In the genomic region with DNA sequence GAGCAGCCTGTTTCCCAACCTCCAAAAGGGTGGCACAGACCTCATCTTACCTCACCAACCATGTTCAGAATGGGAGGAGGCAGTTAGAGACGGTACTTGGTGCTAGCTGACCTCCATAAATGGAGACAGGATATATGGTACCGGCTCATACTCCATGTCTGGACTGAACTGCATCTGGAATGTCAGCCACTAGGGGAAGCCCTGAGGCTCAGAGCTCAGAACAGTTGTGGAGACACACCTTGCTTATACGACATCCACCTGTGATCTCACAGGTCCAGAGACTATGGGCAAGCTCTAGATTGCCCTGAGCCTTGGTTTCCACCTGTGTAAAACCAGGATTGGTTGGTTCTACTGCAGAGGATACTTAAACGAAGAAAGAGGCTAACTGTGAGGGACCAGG, we compare ENCODE assay signal across 17 mouse cellular contexts.
DNase-seq lines count a peak whose midpoint lies in the region; ATAC-seq and TF ChIP-seq lines count a peak whose summit lies in the region.
"Had no signal": no experiment of that assay in that cellular context is flagged by ENCODE, and none has a peak within 500 bp of the region (broad histone marks: within the 10 kb centered on the region; RNA-seq: fewer than 3 reads in every experiment).

No protein-coding gene starts in this region.

- H3K9ac ChIP-seq in heart, postnatal 0 days (replicated peaks; ENCODE audit: low read depth, low read length) = no peak overlapping the region
- H3K9ac ChIP-seq in liver, embryonic 14.5 days (replicated peaks) = no peak overlapping the region
- H3K9ac ChIP-seq in intestine, postnatal 0 days (ENCODE audit: low read depth, low read length) = no peak overlapping the region
- H3K9ac ChIP-seq: embryonic facial prominence, embryonic 13.5 days; hindbrain, embryonic 14.5 days had no signal

- no peak overlapping the region for H3K27ac ChIP-seq in heart, postnatal 0 days (ENCODE audit: low read depth)
- H3K27ac ChIP-seq in liver, embryonic 14.5 days = no peak overlapping the region
- H3K27ac ChIP-seq in intestine, postnatal 0 days (ENCODE audit: low read depth, low read length) = no peak overlapping the region
- no peak overlapping the region for H3K27ac ChIP-seq in thymus, adult 2 months (ENCODE audit: control insufficient read depth, insufficient read depth, low read length)
- H3K27ac ChIP-seq: embryonic facial prominence, embryonic 13.5 days; hindbrain, embryonic 14.5 days had no signal

- no peaks in the 10 kb centered on the region for H3K9me3 ChIP-seq in heart, postnatal 0 days (replicated peaks; ENCODE audit: control insufficient read depth, low read length)
- H3K9me3 ChIP-seq in liver, embryonic 14.5 days (ENCODE audit: control insufficient read depth, low read length) = no peaks in the 10 kb centered on the region
- no peaks in the 10 kb centered on the region for H3K9me3 ChIP-seq in intestine, postnatal 0 days (ENCODE audit: control insufficient read depth)
- H3K9me3 ChIP-seq: embryonic facial prominence, embryonic 13.5 days; limb, embryonic 10.5 days had no signal

- TF ChIP-seq POLR2A in thymus, adult 2 months (IDR thresholded peaks at IDR 0.05; ENCODE audit: control insufficient read depth, extremely low read depth, insufficient read depth, low read length, poor library complexity) = no peak

- no peak for ATAC-seq in heart, postnatal 0 days (ENCODE audit: insufficient read depth, low read depth)
- no peak for ATAC-seq in liver, embryonic 14.5 days (ENCODE audit: insufficient read depth)
- ATAC-seq in intestine, postnatal 0 days = peak; percentile 38; the same call in 1 of the 2 replicates

- H3K27me3 ChIP-seq in heart, postnatal 0 days (ENCODE audit: control insufficient read depth, insufficient read depth, low read length) = 0 out of 2 replicates have a peak, but pooled peaks cover 4% of the 10 kb centered on the region
- no peaks in the 10 kb centered on the region for H3K27me3 ChIP-seq in liver, embryonic 14.5 days (ENCODE audit: control insufficient read depth, insufficient read depth, low read length)
- H3K27me3 ChIP-seq in intestine, postnatal 0 days (replicated peaks; ENCODE audit: control insufficient read depth, insufficient read depth, low read length) = 0 out of 2 replicates have a peak, but pooled peaks cover 7% of the 10 kb centered on the region
- no peaks in the 10 kb centered on the region for H3K27me3 ChIP-seq in thymus, adult 2 months (ENCODE audit: control insufficient read depth, insufficient read depth, low read length)

- 55% methylated on average over 4 of the region's 4 CpGs for WGBS in heart, postnatal 0 days
- 51% methylated on average over 4 of the region's 4 CpGs for WGBS in liver, embryonic 14.5 days (ENCODE audit: insufficient replicate concordance)
- 56% methylated on average over 4 of the region's 4 CpGs for WGBS in intestine, postnatal 0 days
- 64% methylated on average over 4 of the region's 4 CpGs for WGBS in thymus, adult 2 months

- DNase-seq in heart, postnatal 0 days (ENCODE audit: low spot score) = no peak
- no peak for DNase-seq in heart, adult 18-20 months
- DNase-seq in liver, embryonic 14.5 days (ENCODE audit: low read depth in 3 of 3, low spot score in 3 of 3) = no peak
- DNase-seq in liver (no peak), R1 (ENCODE audit: low read depth, low spot score) (peak; percentile 30)
- DNase-seq in thymus, adult 2 months = no peak
- DNase-seq: adrenal gland, adult 2 months; heart, adult 11 months; heart, postnatal 14 days; kidney, adult 9 months; midbrain, embryonic 14.5 days; right cerebral cortex, adult 18-20 months; thymus, adult 18-20 months had no signal

- H3K4me1 ChIP-seq in heart, postnatal 0 days (ENCODE audit: control insufficient read depth, insufficient read depth) = 0 out of 2 replicates have a peak, but pooled peaks cover 6% of the 10 kb centered on the region
- no peaks in the 10 kb centered on the region for H3K4me1 ChIP-seq in liver, embryonic 14.5 days (replicated peaks; ENCODE audit: control insufficient read depth in 2 of 2, insufficient read depth in 2 of 2, low read length in 1 of 2)
- H3K4me1 ChIP-seq in intestine, postnatal 0 days (replicated peaks; ENCODE audit: control insufficient read depth, insufficient read depth, low read length) = peaks cover 10% of the 10 kb centered on the region; the same call in 1 of the 2 replicates
- H3K4me1 ChIP-seq in thymus, adult 2 months (replicated peaks; ENCODE audit: control insufficient read depth, insufficient read depth, low read length) = no peaks in the 10 kb centered on the region

- TF ChIP-seq CTCF in heart, postnatal 0 days (IDR thresholded peaks at IDR 0.05; ENCODE audit: low read depth) = peak; percentile 28
- TF ChIP-seq CTCF in liver, embryonic 14.5 days (IDR thresholded peaks at IDR 0.05; ENCODE audit: low read depth) = peak; percentile 8; the same call in 1 of the 2 replicates
- TF ChIP-seq CTCF in intestine, postnatal 0 days (IDR thresholded peaks at IDR 0.05; ENCODE audit: low read depth) = peak; percentile 81
- TF ChIP-seq CTCF in thymus, adult 2 months (IDR thresholded peaks at IDR 0.05; ENCODE audit: borderline replicate concordance, control insufficient read depth, extremely low read depth, insufficient read depth, low read length, poor library complexity) = no peak

- TF ChIP-seq EP300 in heart, postnatal 0 days (IDR thresholded peaks at IDR 0.05; ENCODE audit: low read depth) = no peak
- TF ChIP-seq EP300 in liver, embryonic 14.5 days (IDR thresholded peaks at IDR 0.05; ENCODE audit: low read depth) = no peak

- no peak overlapping the region for H3K4me2 ChIP-seq in heart, postnatal 0 days (ENCODE audit: low read depth, low read length)
- no peak overlapping the region for H3K4me2 ChIP-seq in liver, embryonic 14.5 days (ENCODE audit: low read depth)
- no peak overlapping the region for H3K4me2 ChIP-seq in intestine, postnatal 0 days (replicated peaks; ENCODE audit: low read depth)
- H3K4me2 ChIP-seq: embryonic facial prominence, embryonic 13.5 days; hindbrain, embryonic 14.5 days had no signal

- no peaks in the 10 kb centered on the region for H3K36me3 ChIP-seq in heart, postnatal 0 days (replicated peaks; ENCODE audit: control insufficient read depth, insufficient read depth, low read length)
- H3K36me3 ChIP-seq in liver, embryonic 14.5 days (replicated peaks; ENCODE audit: control insufficient read depth, insufficient read depth, low read depth) = no peaks in the 10 kb centered on the region
- H3K36me3 ChIP-seq in intestine, postnatal 0 days (ENCODE audit: control insufficient read depth, insufficient read depth) = no peaks in the 10 kb centered on the region
- no peaks in the 10 kb centered on the region for H3K36me3 ChIP-seq in thymus, adult 2 months (ENCODE audit: control insufficient read depth, insufficient read depth, low read length)
- H3K36me3 ChIP-seq: embryonic facial prominence, embryonic 13.5 days; limb, embryonic 10.5 days had no signal

- H3K4me3 ChIP-seq in heart, postnatal 0 days (ENCODE audit: low read depth, low read length) = no peak overlapping the region
- H3K4me3 ChIP-seq in liver, embryonic 14.5 days (ENCODE audit: insufficient read depth in 1 of 2, low read depth in 2 of 2, low read length in 2 of 2) = no peak overlapping the region
- H3K4me3 ChIP-seq in intestine, postnatal 0 days (ENCODE audit: low read depth, low read length) = no peak overlapping the region
- no peak overlapping the region for H3K4me3 ChIP-seq in thymus, adult 2 months (ENCODE audit: control insufficient read depth, insufficient read depth, low read length)
- H3K4me3 ChIP-seq: embryonic facial prominence, embryonic 13.5 days; limb, embryonic 10.5 days had no signal
